Mouse (Mus musculus) lung, adult 10 weeks (tissue): Measurements from ENCODE around the gene Skint10. TPM values are rescaled to one million over a fixed set of nuclear protein-coding genes. Genes with fewer than 3 reads are reported as not detected.

Source experiments
- polyA plus RNA-seq: library from polyadenylated mRNA; stranded (reverse); fragments of 350-450 nt; fragmentation: Illumina TruSeq; extraction: RNeasy Lipid Tissue Mini Kit (QIAGEN cat#74804); gene quantifications from one replicate; pipeline ENCODE4 v1.2.3, GENCODE M21; 2014; ENCODE audit warnings: low read depth, low replicate concordance; ENCODE audit not compliant: insufficient read depth

Gene Skint10
- not detected for polyA plus RNA-seq

GRCm38 (mm10) chr4:112774766-112775165, at the start of gene Skint10:
Gene Skint10 (minus strand): TSS chr4:112774866.

Other genes with a start within 250 kb of the Skint10 start
- not detected for gene Skint2, start 217.7 kb downstream of the Skint10 start, polyA plus RNA-seq